Mouse (Mus musculus) liver, adult 2 months (tissue): ENCODE measurements around the gene Slc39a1. TPM values are rescaled to one million over a fixed set of nuclear protein-coding genes. Genes with fewer than 3 reads are reported as not detected.
A peak's percentile ranks its signal among the peaks of the same experiment; 100 is the strongest.

Experiments
- DNase-seq: peaks from one replicate; pipeline ENCODE4 v3.0.0-alpha.2; 2011; ENCODE audit warnings: low read depth, low spot score; ENCODE audit errors: extremely low read depth
- H3K27ac ChIP-seq: fragments of 200-500 bp; replicated peaks from 2 replicates; pipeline ENCODE4 v1.5.1; 2012; ENCODE audit warnings: low read depth, mild to moderate bottlenecking, control low read depth, inconsistent platforms, low read length; ENCODE audit not compliant: insufficient read depth
- H3K27me3 ChIP-seq: fragments of 200-500 bp; 2 replicates; pipeline ENCODE4 v1.6.1; 2012; ENCODE audit warnings: mild to moderate bottlenecking, moderate library complexity, low read length, inconsistent platforms; ENCODE audit not compliant: control insufficient read depth, insufficient read depth
- H3K36me3 ChIP-seq: fragments of 200-500 bp; 2 replicates; pipeline ENCODE4 v1.6.1; 2012; ENCODE audit warnings: low read length, inconsistent platforms; ENCODE audit not compliant: control insufficient read depth, insufficient read depth
- H3K4me1 ChIP-seq: fragments of 200-500 bp; 2 replicates; pipeline ENCODE4 v1.6.1; 2011; ENCODE audit warnings: low read length; ENCODE audit not compliant: control insufficient read depth, insufficient read depth
- H3K4me3 ChIP-seq: fragments of 200-500 bp; 2 replicates; pipeline ENCODE4 v1.5.1; 2011; ENCODE audit warnings: low read depth, mild to moderate bottlenecking, control low read depth, low read length, moderate library complexity; ENCODE audit not compliant: insufficient read depth
- H3K79me2 ChIP-seq: fragments of 200-500 bp; 2 replicates; pipeline ENCODE4 v1.6.1; 2012; ENCODE audit warnings: inconsistent platforms, mild to moderate bottlenecking, low read length, moderate library complexity; ENCODE audit not compliant: control insufficient read depth, insufficient read depth
- H3K9ac ChIP-seq: fragments of 200-500 bp; 2 replicates; pipeline ENCODE4 v1.6.1; 2012; ENCODE audit warnings: low read depth, mild to moderate bottlenecking, control low read depth, inconsistent platforms, low read length
- CTCF ChIP-seq: fragments of 200-500 bp; IDR thresholded peaks from 2 replicates; pipeline ENCODE4 v1.5.1; 2011; ENCODE audit warnings: low read depth, low read length, control low read depth
- POLR2A ChIP-seq: fragments of 200-500 bp; IDR thresholded peaks from 2 replicates; pipeline ENCODE4 v1.6.1; 2011; ENCODE audit warnings: low read length, control low read depth; ENCODE audit not compliant: insufficient read depth; ENCODE audit errors: extremely low read depth
- WGBS: fragments of 180-500 bp; shearing (Covaris S2); methylation state at CpG from one replicate; pipeline ENCODE4 v1.1.7; 2018; 5-methylcytosine and 5-hydroxymethylcytosine counted together
- polyA plus RNA-seq: library from polyadenylated mRNA; depleted of rRNA; stranded (reverse); fragments of >200 nt; gene quantifications from 2 replicates; pipeline ENCODE4 v1.2.3, GENCODE M21; 2012; rRNA removed
- total RNA-seq: library from RNA; depleted of rRNA; stranded (reverse); fragments of >200 nt; gene quantifications from 2 replicates; pipeline ENCODE4 v1.2.3, GENCODE M21; 2014; rRNA removed

Gene Slc39a1
- total RNA-seq: 59.3 and 64.3 TPM in 2 replicates
- polyA plus RNA-seq: 67.7 and 68.0 TPM in 2 replicates

GRCm38 (mm10) chr3:90247960-90248745 is at the start of gene Slc39a1:
TSS of gene Slc39a1 (plus strand) at chr3:90248172.
- H3K36me3 ChIP-seq: peaks cover 9% of the 10 kb centered on the region; the same call in 1 of the 2 replicates
- peak; percentile 86 for DNase-seq
- H3K4me3 ChIP-seq: peak within 1 kb of the TSS; percentile 72
- peaks cover 2% of the 10 kb centered on the region; the same call in 1 of the 2 replicates for H3K4me1 ChIP-seq
- no peaks in the 10 kb centered on the region for H3K27me3 ChIP-seq
- peaks cover 6% of the 10 kb centered on the region; the same call in 1 of the 2 replicates for H3K79me2 ChIP-seq
- peak within 1 kb of the TSS; percentile 93 for H3K27ac ChIP-seq
- WGBS: 1% methylated on average over 44 of the region's 44 CpGs
- peak within 1 kb of the TSS; percentile 79 for H3K9ac ChIP-seq
- TF ChIP-seq CTCF (no peak), POLR2A (peak; percentile 76)

GRCm38 (mm10) chr3:90202884-90203283 is 45.1 kb upstream of the Slc39a1 start:
- H3K27ac ChIP-seq: no peak overlapping the region
- no peak overlapping the region for H3K9ac ChIP-seq
- H3K79me2 ChIP-seq: no peaks in the 10 kb centered on the region
- H3K27me3 ChIP-seq: no peaks in the 10 kb centered on the region
- peaks cover under 1% of the 10 kb centered on the region; the same call in 1 of the 2 replicates for H3K4me1 ChIP-seq
- H3K36me3 ChIP-seq: peaks cover 2% of the 10 kb centered on the region
- TF ChIP-seq POLR2A (no peak), CTCF (no peak)
- no peak overlapping the region for H3K4me3 ChIP-seq
- DNase-seq: no peak
- WGBS: 38% methylated on average over 1 of the region's 1 CpGs

GRCm38 (mm10) chr3:90203619-90204018 is 44.4 kb upstream of the Slc39a1 start:
- no peaks in the 10 kb centered on the region for H3K79me2 ChIP-seq
- 82% methylated on average over 5 of the region's 5 CpGs for WGBS
- H3K4me3 ChIP-seq: no peak overlapping the region
- H3K4me1 ChIP-seq: no peaks in the 10 kb centered on the region
- no peak overlapping the region for H3K27ac ChIP-seq
- H3K27me3 ChIP-seq: no peaks in the 10 kb centered on the region
- no peak for DNase-seq
- TF ChIP-seq CTCF: no peak
- no peak for TF ChIP-seq POLR2A
- H3K9ac ChIP-seq: no peak overlapping the region
- peaks cover 8% of the 10 kb centered on the region for H3K36me3 ChIP-seq

GRCm38 (mm10) chr3:90204582-90204981 is 43.4 kb upstream of the Slc39a1 start:
- DNase-seq: no peak
- TF ChIP-seq CTCF: no peak
- TF ChIP-seq POLR2A: no peak
- 96% methylated on average over 2 of the region's 2 CpGs for WGBS
- Histone ChIP-seq H3K27ac (no peak overlapping the region), H3K9ac (no peak overlapping the region), H3K4me1 (no peaks in the 10 kb centered on the region), H3K79me2 (no peaks in the 10 kb centered on the region), H3K27me3 (no peaks in the 10 kb centered on the region), H3K4me3 (no peak overlapping the region), H3K36me3 (peaks cover 17% of the 10 kb centered on the region)

- no peak for DNase-seq
- no peaks in the 10 kb centered on the region for H3K27me3 ChIP-seq
- peaks cover 9% of the 10 kb centered on the region; the same call in 1 of the 2 replicates for H3K79me2 ChIP-seq
- H3K36me3 ChIP-seq: peaks cover 43% of the 10 kb centered on the region
- WGBS: 85% methylated on average over 2 of the region's 2 CpGs
- no peak overlapping the region for H3K9ac ChIP-seq
- H3K27ac ChIP-seq: no peak overlapping the region
- H3K4me1 ChIP-seq: peaks cover 11% of the 10 kb centered on the region
- no peak overlapping the region for H3K4me3 ChIP-seq
- TF ChIP-seq POLR2A: no peak
- no peak for TF ChIP-seq CTCF
Observed at GRCm38 (mm10) chr3:90208662-90209061, 39.3 kb upstream of the Slc39a1 start.

- Histone ChIP-seq H3K4me3 (no peak overlapping the region), H3K36me3 (peaks cover 43% of the 10 kb centered on the region), H3K9ac (no peak overlapping the region), H3K79me2 (peaks cover 9% of the 10 kb centered on the region; the same call in 1 of the 2 replicates), H3K27me3 (no peaks in the 10 kb centered on the region), H3K27ac (no peak overlapping the region), H3K4me1 (peaks cover 11% of the 10 kb centered on the region)
- no peak for DNase-seq
- TF ChIP-seq POLR2A (no peak), CTCF (no peak)
- WGBS: 96% methylated on average over 5 of the region's 5 CpGs
Observed at GRCm38 (mm10) chr3:90209908-90210566, 37.9 kb upstream of the Slc39a1 start.
